Mouse (Mus musculus) embryonic facial prominence, embryonic 12.5 days (tissue): ENCODE measurements around the gene Atl2. TPM values are rescaled to one million over a fixed set of nuclear protein-coding genes. Genes with fewer than 3 reads are reported as not detected.

Source experiments
- ATAC-seq: fragments of 200-750 bp; cut with Nextera tagmentation; 2 replicates; pipeline ENCODE4 v1.8.0; 2017; ENCODE audit not compliant: insufficient number of reproducible peaks, insufficient read depth, low FRiP score, low TSS enrichment
- H3K27ac ChIP-seq: fragments of 300-500 bp; sonication (generic); 2 replicates; pipeline ENCODE4 v1.5.1; 2016; ENCODE audit warnings: mild to moderate bottlenecking
- H3K27me3 ChIP-seq: fragments of 300-500 bp; sonication (generic); 2 replicates; pipeline ENCODE4 v1.6.1; 2016; ENCODE audit warnings: mild to moderate bottlenecking, moderate library complexity
- H3K36me3 ChIP-seq: fragments of 300-500 bp; sonication (generic); 2 replicates; pipeline ENCODE4 v1.6.1; 2016; ENCODE audit warnings: mild to moderate bottlenecking
- H3K4me1 ChIP-seq: fragments of 300-500 bp; sonication (generic); 2 replicates; pipeline ENCODE4 v1.6.1; 2016
- H3K4me2 ChIP-seq: fragments of 300-500 bp; sonication (generic); replicated peaks from 2 replicates; pipeline ENCODE4 v1.6.1; 2016; ENCODE audit warnings: mild to moderate bottlenecking, moderate library complexity
- H3K4me3 ChIP-seq: fragments of 300-500 bp; sonication (generic); 2 replicates; pipeline ENCODE4 v1.5.1; 2016; ENCODE audit warnings: mild to moderate bottlenecking
- H3K9ac ChIP-seq: fragments of 300-500 bp; sonication (generic); 2 replicates; pipeline ENCODE4 v1.6.1; 2016; ENCODE audit warnings: mild to moderate bottlenecking, moderate library complexity
- H3K9me3 ChIP-seq: fragments of 300-500 bp; sonication (generic); 2 replicates; pipeline ENCODE4 v1.6.1; 2016; ENCODE audit warnings: mild to moderate bottlenecking, moderate library complexity
- WGBS: fragments of 180-500 bp; shearing (Covaris S2); methylation state at CpG from one replicate; pipeline ENCODE4 v1.1.7; 2016; 5-methylcytosine and 5-hydroxymethylcytosine counted together
- polyA plus RNA-seq: library from polyadenylated mRNA; unstranded; fragments of >200 nt; fragmentation: Nextera tagmentation; extraction: Ambion mirVana; gene quantifications from 2 replicates; pipeline ENCODE4 v1.2.1, GENCODE M21; 2016

Gene Atl2
- polyA plus RNA-seq, 1 experiment from 2014 or later, result 31.6 TPM

- under 1% methylated on average over 77 of the region's 100 CpGs for WGBS
- Histone ChIP-seq H3K27me3 (peaks cover 10% of the 10 kb centered on the region; the same call in 1 of the 2 replicates), H3K4me3 (peak overlapping the region; percentile 94), H3K4me1 (peaks cover 19% of the 10 kb centered on the region), H3K27ac (peak overlapping the region; percentile 96), H3K36me3 (no peaks in the 10 kb centered on the region), H3K9me3 (no peaks in the 10 kb centered on the region), H3K4me2 (peak overlapping the region; percentile 78), H3K9ac (peak overlapping the region; percentile 96)
- peak; percentile 73 for ATAC-seq
Measured at GRCm38 (mm10) chr17:79894971-79895882, 696 bp downstream of the Atl2 start.

- peaks cover 19% of the 10 kb centered on the region for H3K4me1 ChIP-seq
- H3K9me3 ChIP-seq, result no peaks in the 10 kb centered on the region
- H3K27me3 ChIP-seq, result peaks cover 10% of the 10 kb centered on the region; the same call in 1 of the 2 replicates
- WGBS, result 53% methylated on average over 4 of the region's 4 CpGs
- no peak overlapping the region for H3K9ac ChIP-seq
- H3K36me3 ChIP-seq, result no peaks in the 10 kb centered on the region
- H3K4me3 ChIP-seq, result peak overlapping the region; percentile 94; the same call in 1 of the 2 replicates
- no peak for ATAC-seq
- no peak overlapping the region for H3K27ac ChIP-seq
- peak overlapping the region; percentile 78 for H3K4me2 ChIP-seq
Measured at GRCm38 (mm10) chr17:79894054-79894453, 1.9 kb downstream of the Atl2 start.

DNA sequence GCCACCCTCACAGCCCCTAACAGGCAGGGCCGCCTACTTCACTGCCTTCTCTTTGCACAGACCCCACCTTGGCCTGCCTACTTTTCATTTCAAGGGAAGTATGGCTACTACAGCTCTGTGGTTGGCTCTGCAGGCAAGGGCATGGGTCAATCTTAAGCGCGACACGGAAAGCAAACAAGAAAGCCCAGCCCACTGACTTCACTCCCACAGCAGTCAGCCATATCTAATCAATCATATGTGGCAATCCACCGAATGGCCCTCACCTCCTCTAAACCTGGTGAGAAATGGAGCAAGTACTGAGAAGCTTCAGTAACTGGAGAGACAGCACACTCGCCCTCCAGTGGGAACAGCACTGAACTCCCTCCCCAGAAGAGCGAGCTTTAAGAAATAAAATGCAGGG, 4.0 kb downstream of the Atl2 start:
- no peak overlapping the region for H3K9ac ChIP-seq
- H3K4me1 ChIP-seq, result peaks cover 19% of the 10 kb centered on the region
- no peak overlapping the region for H3K27ac ChIP-seq
- peaks cover 4% of the 10 kb centered on the region; the same call in 1 of the 2 replicates for H3K27me3 ChIP-seq
- H3K9me3 ChIP-seq, result no peaks in the 10 kb centered on the region
- H3K36me3 ChIP-seq, result no peaks in the 10 kb centered on the region
- no peak overlapping the region for H3K4me3 ChIP-seq
- H3K4me2 ChIP-seq, result no peak overlapping the region
- 45% methylated on average over 7 of the region's 7 CpGs for WGBS
- no peak for ATAC-seq

DNA sequence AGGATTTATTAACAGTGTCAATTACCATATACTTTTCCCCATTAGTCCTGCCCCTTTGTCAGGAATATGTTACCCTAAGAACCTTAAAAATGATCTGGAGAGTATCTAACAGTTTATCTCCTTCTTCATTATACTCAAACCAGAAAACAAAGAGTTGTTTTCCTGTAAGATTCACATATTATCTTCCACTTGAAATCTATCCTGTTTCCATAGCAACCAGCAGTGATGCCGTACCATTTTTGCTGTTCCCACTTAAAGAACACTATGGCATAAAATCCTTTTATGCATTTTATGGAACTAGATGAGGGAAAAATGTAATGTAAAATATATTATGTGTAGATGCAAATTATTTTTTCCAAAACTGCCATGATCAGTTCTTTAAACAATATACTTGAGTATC, 8.0 kb downstream of the Atl2 start:
- Histone ChIP-seq H3K4me2 (no peak overlapping the region), H3K9me3 (no peaks in the 10 kb centered on the region), H3K9ac (no peak overlapping the region), H3K27ac (no peak overlapping the region), H3K27me3 (no peaks in the 10 kb centered on the region), H3K4me3 (no peak overlapping the region), H3K4me1 (0 out of 2 replicates have a peak, but pooled peaks cover 5% of the 10 kb centered on the region), H3K36me3 (no peaks in the 10 kb centered on the region)
- ATAC-seq, result no peak
- 68% methylated on average over 1 of the region's 1 CpGs for WGBS

DNA sequence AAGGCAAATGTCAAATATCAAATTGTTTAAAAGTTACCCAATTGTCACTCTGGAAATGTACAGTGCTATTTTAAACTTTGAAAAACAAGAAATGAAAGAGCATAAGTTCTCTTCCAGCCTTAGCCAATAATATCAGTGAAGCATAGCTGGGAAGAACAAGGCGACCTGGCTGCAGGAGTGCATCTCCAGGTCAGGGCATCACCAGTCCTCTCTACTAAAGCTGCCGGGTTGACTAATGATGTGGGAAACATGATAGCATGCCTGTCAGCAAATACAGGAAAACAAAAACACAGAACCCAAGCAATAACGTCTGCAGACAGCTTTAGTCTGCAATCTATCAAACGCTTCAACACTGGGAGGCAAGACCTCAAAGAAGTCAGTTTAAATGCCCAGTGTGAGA, 12.7 kb downstream of the Atl2 start:
- Histone ChIP-seq H3K9me3 (no peaks in the 10 kb centered on the region), H3K27ac (no peak overlapping the region), H3K4me2 (no peak overlapping the region), H3K4me1 (no peaks in the 10 kb centered on the region), H3K9ac (no peak overlapping the region), H3K27me3 (no peaks in the 10 kb centered on the region), H3K4me3 (no peak overlapping the region), H3K36me3 (no peaks in the 10 kb centered on the region)
- 27% methylated on average over 4 of the region's 4 CpGs for WGBS
- ATAC-seq, result no peak

GRCm38 (mm10) chr17:79865027-79865426, 30.9 kb downstream of the Atl2 start:
- H3K27ac ChIP-seq, result no peak overlapping the region
- H3K4me2 ChIP-seq, result no peak overlapping the region
- H3K27me3 ChIP-seq, result no peaks in the 10 kb centered on the region
- H3K36me3 ChIP-seq, result peaks cover 28% of the 10 kb centered on the region
- H3K9ac ChIP-seq, result no peak overlapping the region
- no peak overlapping the region for H3K4me3 ChIP-seq
- H3K4me1 ChIP-seq, result no peaks in the 10 kb centered on the region
- H3K9me3 ChIP-seq, result no peaks in the 10 kb centered on the region
- no peak for ATAC-seq
- 96% methylated on average over 5 of the region's 5 CpGs for WGBS

- Histone ChIP-seq H3K27ac (no peak overlapping the region), H3K9me3 (no peaks in the 10 kb centered on the region), H3K36me3 (peaks cover 32% of the 10 kb centered on the region), H3K9ac (no peak overlapping the region), H3K27me3 (no peaks in the 10 kb centered on the region), H3K4me1 (no peaks in the 10 kb centered on the region), H3K4me2 (no peak overlapping the region), H3K4me3 (no peak overlapping the region)
- 79% methylated on average over 8 of the region's 8 CpGs for WGBS
- no peak for ATAC-seq
Measured at GRCm38 (mm10) chr17:79864503-79864902, 31.4 kb downstream of the Atl2 start.

DNA sequence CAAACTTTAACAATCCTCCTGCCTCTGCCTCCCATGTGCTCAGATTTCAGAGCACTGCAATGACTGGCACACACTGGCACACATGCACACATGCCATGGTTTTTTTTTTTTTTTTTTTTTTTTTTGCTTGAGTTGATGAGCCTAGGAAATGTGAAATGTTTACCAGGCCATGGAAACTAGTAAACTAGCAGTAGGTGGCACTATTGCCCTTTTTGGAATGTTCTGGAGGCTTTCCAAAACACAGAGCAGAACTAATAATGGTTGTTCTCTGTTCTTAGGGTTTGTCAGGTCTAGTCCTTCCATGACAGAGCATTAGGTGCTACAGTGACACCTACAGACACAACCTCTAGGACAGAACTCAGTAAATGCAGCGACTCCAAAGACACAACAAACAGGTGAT, 33.9 kb downstream of the Atl2 start:
- H3K36me3 ChIP-seq, result peaks cover 51% of the 10 kb centered on the region
- WGBS, result 85% methylated on average over 1 of the region's 1 CpGs
- ATAC-seq, result no peak

GRCm38 (mm10) chr17:79855533-79855932, 40.4 kb downstream of the Atl2 start:
- no peaks in the 10 kb centered on the region for H3K9me3 ChIP-seq
- H3K27me3 ChIP-seq, result no peaks in the 10 kb centered on the region
- no peaks in the 10 kb centered on the region for H3K4me1 ChIP-seq
- H3K9ac ChIP-seq, result no peak overlapping the region
- no peak for ATAC-seq
- 91% methylated on average over 8 of the region's 8 CpGs for WGBS
- peaks cover 70% of the 10 kb centered on the region for H3K36me3 ChIP-seq
- H3K4me2 ChIP-seq, result no peak overlapping the region
- no peak overlapping the region for H3K4me3 ChIP-seq
- H3K27ac ChIP-seq, result no peak overlapping the region

More for the DNA sequence above, 33.9 kb downstream of the Atl2 start:
- no peak overlapping the region for H3K9ac ChIP-seq
- no peak overlapping the region for H3K27ac ChIP-seq
- no peak overlapping the region for H3K4me2 ChIP-seq
- no peak overlapping the region for H3K4me3 ChIP-seq
- no peaks in the 10 kb centered on the region for H3K27me3 ChIP-seq
- no peaks in the 10 kb centered on the region for H3K4me1 ChIP-seq
- H3K9me3 ChIP-seq, result no peaks in the 10 kb centered on the region

DNA sequence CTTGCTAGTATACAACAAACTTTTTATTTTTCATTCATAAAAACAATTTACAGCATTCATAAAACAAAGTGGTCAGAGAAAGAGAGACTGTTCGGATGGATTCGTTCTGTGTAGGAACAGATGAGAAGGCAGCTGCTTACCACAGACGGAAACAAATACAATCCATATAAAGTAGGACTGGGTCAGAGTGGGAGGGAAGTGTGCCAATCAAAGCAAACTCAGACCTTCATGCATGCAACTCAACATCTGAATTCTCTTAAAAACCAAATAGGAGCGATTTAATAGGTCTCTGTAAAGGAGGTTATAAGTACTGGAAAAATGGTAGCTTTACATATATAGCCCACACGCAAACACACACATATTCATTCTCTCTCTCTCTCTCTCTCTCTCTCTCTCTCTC, 47.5 kb downstream of the Atl2 start:
- no peaks in the 10 kb centered on the region for H3K9me3 ChIP-seq
- no peak for ATAC-seq
- WGBS, result 76% methylated on average over 5 of the region's 5 CpGs
- H3K27me3 ChIP-seq, result no peaks in the 10 kb centered on the region
- H3K4me2 ChIP-seq, result no peak overlapping the region
- no peak overlapping the region for H3K9ac ChIP-seq
- H3K36me3 ChIP-seq, result peaks cover 32% of the 10 kb centered on the region
- no peak overlapping the region for H3K27ac ChIP-seq
- H3K4me1 ChIP-seq, result no peaks in the 10 kb centered on the region
- no peak overlapping the region for H3K4me3 ChIP-seq

DNA sequence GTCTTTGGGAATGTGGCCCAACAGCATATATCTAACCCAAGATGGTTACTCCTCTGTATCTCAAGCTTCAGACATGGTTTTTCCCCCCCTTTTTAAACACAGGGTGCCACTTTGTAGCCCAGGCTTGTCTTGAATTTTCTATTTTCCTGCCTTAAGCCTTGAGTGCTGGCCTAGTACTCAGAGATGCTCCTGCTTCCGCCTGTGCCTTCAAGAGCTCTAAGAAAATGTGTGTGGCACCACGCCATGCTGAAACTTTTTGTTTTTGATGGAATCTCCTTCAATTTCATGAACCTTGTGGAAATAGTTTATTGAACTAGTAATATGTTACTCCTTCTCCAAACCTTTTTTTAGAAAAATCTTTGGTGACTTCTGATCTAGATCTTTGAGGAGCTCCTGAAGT, 49.7 kb downstream of the Atl2 start:
- peaks cover 18% of the 10 kb centered on the region for H3K36me3 ChIP-seq
- H3K9me3 ChIP-seq, result no peaks in the 10 kb centered on the region
- no peak for ATAC-seq
- no peak overlapping the region for H3K27ac ChIP-seq
- H3K4me2 ChIP-seq, result no peak overlapping the region
- H3K9ac ChIP-seq, result no peak overlapping the region
- 91% methylated on average over 2 of the region's 2 CpGs for WGBS
- no peak overlapping the region for H3K4me3 ChIP-seq
- H3K4me1 ChIP-seq, result no peaks in the 10 kb centered on the region
- H3K27me3 ChIP-seq, result 0 out of 2 replicates have a peak, but pooled peaks cover 2% of the 10 kb centered on the region

- 70% methylated on average over 2 of the region's 2 CpGs for WGBS
- Histone ChIP-seq H3K9ac (no peak overlapping the region), H3K36me3 (peaks cover 17% of the 10 kb centered on the region), H3K27me3 (0 out of 2 replicates have a peak, but pooled peaks cover 2% of the 10 kb centered on the region), H3K4me2 (no peak overlapping the region), H3K4me1 (no peaks in the 10 kb centered on the region), H3K4me3 (no peak overlapping the region), H3K27ac (no peak overlapping the region), H3K9me3 (no peaks in the 10 kb centered on the region)
- no peak for ATAC-seq
Measured at GRCm38 (mm10) chr17:79845695-79846094, 50.2 kb downstream of the Atl2 start.
